Mouse (Mus musculus) MEL-GATA-1-ER (cell line): ENCODE measurements around the gene Heca.
"Not testable (repeated sequence)": the region's sequence is repeated elsewhere in the genome, so short reads cannot be mapped to it uniquely, and the experiment has no call there.

ENCODE experiments used
- DNase-seq: peaks from one replicate; pipeline ENCODE4 v3.0.0-alpha.2; 2012; ENCODE audit warnings: low read depth; ENCODE audit errors: extremely low read depth

The Heca gene

DNA sequence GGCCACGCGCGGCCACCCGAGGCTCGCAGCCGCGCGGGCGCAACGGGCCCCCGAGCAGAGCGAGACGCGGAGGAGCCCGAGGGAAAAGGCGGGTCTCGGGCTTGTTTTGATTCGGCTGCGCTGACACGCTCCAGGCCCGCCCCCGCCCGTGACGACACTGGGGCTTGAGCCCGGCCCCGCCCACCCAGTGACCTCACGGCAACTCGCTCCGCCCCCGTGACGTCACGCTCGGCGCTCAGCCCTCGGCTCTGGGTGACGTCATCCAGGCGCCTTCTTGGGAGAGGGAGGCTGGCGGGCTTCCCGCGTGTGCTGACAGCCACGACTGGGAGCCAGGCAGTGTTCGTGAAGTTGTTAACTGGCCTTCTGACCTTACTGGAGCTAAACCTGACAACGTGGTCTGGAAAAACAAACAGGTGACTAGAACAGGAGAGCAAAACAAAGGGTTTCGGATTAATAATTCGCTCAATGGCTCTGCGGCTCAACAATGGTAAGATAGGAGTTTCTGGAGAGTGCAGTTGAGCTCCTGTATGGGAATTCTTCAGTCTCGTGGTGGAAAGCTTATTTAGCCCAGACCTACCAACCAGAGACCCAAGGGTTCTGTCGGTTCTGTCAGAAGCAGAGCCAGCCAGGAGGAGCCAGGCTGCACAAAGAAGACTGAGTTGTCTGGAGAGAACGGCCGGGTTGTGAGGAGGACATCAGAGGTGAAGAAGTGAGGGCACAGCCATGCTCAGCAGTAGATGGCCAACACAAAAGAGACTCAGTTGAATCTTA is at the start of gene Heca:
Gene Heca, minus strand, starts transcription at position 108 of the 771 bp plus-strand sequence.
- DNase-seq = no peak

DNA sequence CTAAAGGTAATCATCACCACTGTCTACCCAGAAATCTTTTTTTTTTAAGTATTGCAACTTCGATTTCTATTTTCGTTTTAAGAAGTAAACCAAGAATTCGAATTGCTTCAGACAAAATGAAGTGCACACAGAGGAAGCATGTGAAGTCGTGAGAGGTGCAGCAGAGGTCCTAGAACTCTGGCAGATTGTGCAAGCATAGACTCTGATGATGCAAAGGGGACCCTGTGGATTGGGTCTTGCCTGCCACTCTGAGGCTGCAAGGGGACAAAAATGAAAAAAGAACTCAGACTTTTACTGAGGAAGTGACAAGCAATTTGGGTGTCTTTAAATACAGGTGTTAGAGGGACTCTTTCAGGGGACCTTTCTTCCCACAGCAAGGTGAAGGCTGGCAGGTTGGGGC is 42.7 kb upstream of the Heca start:
- no peak for DNase-seq

DNA sequence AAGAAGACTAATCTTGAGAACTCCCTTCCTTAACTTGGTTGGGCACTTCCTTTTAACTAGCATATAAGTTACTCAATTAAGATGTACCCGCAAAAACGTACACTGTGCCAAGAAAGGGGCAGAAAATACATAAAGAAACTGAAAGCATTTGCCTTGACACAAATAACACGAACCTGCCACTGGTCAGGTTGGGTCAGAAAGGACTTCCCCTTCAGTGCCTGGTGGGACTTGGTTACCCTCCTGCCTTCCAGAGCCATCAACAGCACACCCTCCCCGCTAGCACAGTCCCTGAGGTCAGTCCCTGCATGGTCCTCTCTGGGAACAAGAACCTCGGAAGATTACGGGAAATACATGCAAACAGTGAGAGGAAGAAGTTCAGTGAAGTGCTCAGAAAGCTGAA is 41.3 kb upstream of the Heca start:
- DNase-seq = no peak

- no peak for DNase-seq
These were observed 40.1 kb upstream of the Heca start for GRCm38 (mm10) chr10:17987823-17988423.

GRCm38 (mm10) chr10:17983313-17983712 is 35.4 kb upstream of the Heca start:
- no peak for DNase-seq

DNA sequence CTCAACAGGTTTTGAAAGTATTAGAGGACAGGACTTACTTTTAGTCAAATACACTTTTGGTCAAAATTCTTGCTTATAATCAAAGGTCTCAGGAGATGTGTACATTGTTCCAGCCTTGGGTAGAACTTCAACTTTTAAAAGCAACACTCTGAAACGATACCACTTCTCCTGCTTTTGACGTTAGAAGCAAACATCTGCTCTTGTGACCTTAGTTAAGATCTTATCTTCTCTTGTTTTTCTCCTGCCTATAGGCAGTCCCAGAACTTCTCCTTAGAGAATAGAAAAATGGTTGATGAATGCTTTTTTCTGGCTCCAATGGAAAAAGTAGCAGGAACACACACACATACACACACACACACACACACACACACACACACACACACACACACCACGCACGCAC is 18.2 kb upstream of the Heca start:
- DNase-seq = no peak

DNA sequence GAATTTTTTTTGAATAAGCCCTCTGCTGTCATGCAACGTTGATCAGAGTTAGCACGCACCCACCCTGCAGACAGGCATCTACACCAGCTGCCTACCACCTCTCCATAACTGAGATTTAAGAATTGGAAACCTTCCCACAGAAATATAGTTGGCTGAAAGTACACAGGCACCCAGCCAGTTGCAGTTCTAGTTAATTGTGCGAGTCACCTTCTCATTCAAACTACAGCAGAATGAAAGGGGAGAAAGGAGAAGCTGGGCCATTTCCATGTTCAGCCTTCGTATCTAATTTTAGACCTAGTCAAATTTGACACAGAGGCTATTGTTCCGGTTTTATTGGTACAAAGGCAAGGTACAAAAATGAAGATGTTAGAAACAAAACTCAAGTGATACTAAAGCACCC is 2.9 kb upstream of the Heca start:
- no peak for DNase-seq

DNA sequence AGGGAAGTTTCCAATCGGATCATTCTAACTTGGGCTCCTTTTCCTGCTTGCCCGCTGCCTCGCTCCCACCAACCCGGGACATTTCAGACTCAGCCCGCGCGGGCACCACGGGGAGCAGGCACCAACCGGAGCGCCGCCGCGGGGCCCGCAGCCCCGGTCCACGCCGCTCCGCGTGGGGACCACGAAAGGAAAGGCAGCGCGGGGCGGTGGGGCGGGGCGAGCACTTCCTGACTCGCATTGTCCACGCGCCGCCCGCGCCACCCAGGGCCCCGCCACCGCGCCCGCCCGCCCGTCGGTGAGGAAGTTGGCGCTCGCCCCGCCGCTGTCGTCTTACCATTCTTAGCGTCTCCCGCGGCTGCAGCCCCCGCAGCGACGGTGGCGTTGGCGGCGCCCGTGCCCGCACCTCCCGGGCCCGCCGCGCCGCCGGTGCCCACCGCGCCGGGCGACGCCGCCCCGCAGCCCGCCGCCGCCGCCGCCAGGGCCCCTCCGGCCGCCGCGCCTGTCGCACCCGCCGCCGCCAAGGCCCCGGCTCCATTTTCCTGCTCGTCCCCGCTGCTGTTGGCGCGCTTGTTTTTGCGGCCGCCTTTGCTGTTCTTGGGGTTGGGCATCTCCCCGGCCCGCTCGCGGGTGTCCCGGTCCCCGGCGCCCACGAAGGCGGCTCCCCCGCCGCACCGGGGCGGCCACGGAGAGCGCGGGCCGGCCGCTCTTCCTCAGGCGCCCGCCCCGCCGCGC is 526 bp downstream of the Heca start:
- DNase-seq = no peak

DNA sequence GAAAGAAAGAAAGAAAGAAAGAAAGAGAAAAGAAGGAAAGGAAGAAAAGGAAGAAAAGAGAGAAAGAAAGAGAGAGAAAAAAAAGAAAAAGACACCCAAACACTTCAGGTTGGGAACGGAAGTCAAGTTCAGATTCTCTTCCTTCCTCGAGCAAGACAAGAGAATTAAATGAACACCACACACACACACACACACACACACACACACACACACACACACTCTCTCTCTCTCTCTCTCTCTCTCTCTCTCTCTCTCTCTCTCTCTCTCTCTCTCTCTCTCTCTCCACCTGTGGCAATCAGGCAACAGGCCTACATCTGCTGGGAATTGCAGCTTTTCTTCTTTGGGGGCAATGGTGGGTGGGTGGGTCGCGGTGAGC is 1.1 kb downstream of the Heca start:
- DNase-seq = not testable (repeated sequence)

GRCm38 (mm10) chr10:17946046-17946445 is 1.8 kb downstream of the Heca start:
- DNase-seq = no peak

- no peak for DNase-seq
These were observed 14.2 kb downstream of the Heca start for GRCm38 (mm10) chr10:17933622-17934021.

- DNase-seq = no peak
These were observed 15.7 kb downstream of the Heca start for GRCm38 (mm10) chr10:17932131-17932530.

GRCm38 (mm10) chr10:17931157-17931556 is 16.7 kb downstream of the Heca start:
- no peak for DNase-seq

DNA sequence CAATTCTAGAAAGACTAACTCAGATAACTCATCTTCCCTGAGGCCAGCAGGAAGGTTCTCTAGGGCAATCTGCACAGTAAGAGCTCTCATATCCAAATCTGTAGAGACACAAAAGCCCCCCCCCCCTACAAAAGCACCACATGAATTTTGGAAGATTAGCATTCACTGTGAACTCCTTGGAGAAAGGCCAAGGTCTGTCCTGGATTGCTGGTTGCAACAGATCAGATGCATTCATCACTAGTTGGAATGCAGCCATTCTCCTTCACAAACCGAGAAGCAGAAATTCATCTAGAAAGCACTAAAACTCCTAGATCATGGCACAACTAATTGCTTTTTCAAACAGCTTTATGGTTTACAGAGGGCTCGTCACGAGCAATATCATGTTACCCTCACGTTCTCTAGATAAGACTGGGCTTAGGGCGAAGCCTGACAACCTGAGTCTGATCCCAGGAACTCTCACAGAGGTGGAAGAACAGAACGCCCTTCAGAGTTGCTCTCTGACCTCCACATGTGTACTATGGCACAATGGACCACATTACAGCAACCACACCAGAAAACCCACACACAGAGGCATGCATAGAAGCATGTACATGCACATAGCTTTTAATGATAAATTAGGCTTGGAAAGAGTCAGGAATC is 17.3 kb downstream of the Heca start:
- no peak for DNase-seq

DNA sequence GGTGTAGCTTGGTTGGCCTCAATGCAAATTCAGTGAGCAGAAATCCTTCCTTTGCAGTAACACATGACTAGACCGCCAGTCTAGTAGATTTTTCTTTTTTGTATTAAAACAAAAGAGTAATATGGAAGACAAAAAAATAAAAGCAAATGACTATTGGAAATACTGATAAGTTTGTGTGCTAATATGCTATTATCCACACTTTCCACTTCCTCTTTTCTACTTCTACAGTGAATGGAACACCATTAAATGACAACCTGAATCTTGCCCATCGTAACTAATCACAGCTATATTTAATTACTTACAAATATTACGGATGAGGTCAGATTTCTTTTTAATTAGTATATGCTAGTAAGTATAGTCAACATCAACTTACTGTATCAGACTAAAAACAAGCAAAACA is 22.7 kb downstream of the Heca start:
- DNase-seq = no peak

GRCm38 (mm10) chr10:17924166-17924565 is 23.7 kb downstream of the Heca start:
- no peak for DNase-seq

DNA sequence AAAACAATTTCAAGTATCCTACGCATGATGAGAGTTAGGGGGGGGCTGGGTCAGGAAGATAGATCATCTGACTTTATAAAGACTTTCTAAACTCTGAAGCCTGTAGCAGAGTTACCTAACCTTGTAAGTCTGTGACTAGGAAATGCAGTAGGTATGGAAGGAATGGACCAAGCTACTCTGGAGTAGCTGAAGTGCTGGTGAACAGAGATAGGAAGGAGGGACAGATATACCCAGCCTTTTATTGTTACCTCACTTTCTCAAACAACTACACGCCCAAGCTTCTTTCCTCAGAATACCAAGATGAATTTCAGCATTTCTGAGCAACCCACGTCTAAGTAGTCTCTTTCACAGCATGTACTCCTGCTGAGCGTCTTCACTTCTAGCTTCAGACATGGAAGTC is 26.5 kb downstream of the Heca start:
- no peak for DNase-seq

DNA sequence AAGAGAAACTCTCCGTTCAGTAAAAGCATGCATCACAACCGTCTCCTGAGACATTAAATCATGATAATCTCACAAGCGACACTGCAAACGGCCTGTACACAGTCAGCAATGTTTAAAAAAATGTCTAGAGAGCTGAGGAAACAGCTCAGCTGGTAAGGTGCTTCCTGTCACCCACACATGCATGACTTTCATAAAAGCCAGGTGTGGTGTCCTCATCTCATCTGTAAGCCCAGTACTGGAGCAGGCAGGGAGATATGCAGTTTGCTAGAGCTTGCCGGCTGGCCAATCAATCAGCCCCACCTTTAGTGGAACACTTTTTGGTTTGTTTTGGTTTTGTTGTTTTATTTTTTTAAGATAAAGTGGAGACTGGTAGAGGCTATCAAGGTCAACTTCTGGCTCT is 27.9 kb downstream of the Heca start:
- no peak for DNase-seq

GRCm38 (mm10) chr10:17919032-17919431 is 28.8 kb downstream of the Heca start:
- DNase-seq = no peak

DNA sequence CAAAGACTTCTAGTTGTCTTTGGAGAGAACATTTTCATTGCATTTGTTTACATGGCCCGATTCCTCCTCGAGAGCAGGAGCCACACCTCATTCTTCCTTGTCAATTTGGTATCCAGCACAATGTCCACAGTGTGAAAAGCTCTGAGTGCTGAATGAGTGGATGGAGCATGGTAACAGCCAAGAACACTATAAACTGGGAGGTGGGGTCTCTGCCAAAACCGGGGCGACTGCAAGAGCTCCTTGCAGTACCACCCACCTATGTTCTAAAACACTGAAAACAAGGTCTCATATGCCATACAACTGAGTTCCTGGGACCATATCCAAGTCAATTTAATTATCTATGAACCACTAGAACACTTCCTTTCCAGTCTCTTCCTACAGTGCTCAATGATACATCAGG is 39.1 kb downstream of the Heca start:
- no peak for DNase-seq

DNA sequence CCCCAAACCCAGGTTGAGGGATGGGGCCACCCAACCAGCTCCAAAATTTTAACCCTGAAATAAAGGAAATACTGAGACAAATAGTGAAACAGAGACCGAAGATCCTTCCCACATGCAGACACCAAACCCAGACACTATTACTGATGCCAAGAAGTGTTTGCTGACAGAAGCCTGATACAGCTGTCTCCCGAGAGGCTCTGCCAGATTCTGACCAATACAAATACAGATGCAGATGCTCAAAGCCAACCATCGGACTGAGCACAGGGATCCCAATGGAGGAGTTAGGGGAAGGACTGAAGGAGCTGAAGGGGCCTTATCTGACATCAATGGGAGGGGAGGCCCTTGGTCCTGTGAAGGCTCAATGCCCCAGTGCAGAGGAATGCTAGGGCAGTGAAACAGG is 41.5 kb downstream of the Heca start:
- not testable (repeated sequence) for DNase-seq

DNA sequence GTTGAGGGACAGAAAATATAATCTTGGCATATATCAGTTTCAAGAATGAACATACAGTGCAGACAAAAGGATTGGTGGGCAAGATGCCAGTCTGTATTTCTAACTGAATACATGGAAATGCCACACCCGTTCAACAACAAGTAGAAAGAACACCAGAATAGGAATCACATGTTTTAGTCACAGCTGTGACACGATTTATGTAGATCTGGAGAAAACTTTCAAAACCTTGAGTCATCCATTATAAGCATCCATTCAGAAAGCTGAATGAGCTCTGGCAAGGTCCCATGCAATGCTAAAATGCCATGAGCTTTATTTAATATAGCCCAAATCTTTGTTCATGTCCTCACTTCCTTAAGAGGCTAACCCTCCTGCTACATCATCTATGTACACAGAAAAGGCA is 44.4 kb downstream of the Heca start:
- no peak for DNase-seq
